Mouse (Mus musculus) embryo, embryonic 10 days (tissue): ENCODE results near the gene Spc24.
"Not testable (repeated sequence)": the region's sequence is repeated elsewhere in the genome, so short reads cannot be mapped to it uniquely, and the experiment has no call there.

ENCODE experiments used
- DNase-seq: peaks from one replicate; pipeline ENCODE4 v3.0.0-alpha.2; 2015; ENCODE audit warnings: low spot score

The Spc24 gene

DNA sequence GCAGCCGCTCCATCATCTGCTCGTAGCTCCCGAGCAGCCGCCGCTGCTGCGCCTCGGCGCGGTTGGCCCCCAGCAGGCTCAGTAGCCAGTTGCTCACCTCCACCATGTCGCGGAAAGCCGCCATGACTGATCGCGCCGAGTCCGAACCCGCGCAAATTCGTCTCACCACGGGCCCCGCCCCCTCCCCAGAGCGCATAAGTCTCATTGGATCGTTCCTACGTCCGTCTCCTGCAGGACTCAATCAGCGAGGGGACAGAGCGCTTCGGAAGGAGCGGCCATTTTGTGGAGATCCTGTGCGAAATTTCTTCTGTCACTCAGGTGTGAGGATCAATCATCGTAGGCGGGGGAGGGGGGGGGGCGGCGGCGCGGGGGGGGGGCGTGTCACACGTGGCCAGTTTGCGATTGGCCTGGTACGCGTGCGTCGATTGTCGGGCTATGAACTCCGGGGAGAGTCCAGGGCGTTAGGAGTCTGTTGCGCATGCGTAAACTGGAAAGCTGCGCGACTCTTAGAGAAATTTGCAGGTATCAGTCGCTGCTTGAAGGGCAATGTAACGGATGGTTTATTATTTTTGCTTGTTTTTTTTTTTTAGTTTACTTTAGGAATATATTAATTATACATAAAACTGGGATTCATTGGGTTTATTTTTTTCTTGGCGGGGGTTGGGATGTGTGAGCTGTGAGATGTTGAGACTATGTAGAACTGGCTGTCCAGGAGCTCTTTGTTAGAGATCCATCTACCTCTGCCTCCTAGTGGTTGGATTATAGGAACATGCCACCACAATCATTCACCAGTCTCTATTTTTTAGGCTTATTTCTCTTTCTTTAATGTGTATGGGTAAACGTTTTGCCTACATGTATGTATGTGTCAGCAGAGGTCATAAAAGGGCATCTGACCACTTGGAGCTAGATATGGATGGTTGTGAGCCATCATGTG is at the start of gene Spc24:
Gene Spc24 (minus strand): TSS at position 149 of the 934 bp plus-strand sequence.
- DNase-seq: peak; percentile 98

- no peak for DNase-seq
These were observed 48.5 kb upstream of the Spc24 start for GRCm38 (mm10) chr9:21808561-21808960.

- no peak for DNase-seq
These were observed 46.9 kb upstream of the Spc24 start for GRCm38 (mm10) chr9:21806976-21807375.

GRCm38 (mm10) chr9:21806363-21806762 is 46.3 kb upstream of the Spc24 start:
- no peak for DNase-seq

DNA sequence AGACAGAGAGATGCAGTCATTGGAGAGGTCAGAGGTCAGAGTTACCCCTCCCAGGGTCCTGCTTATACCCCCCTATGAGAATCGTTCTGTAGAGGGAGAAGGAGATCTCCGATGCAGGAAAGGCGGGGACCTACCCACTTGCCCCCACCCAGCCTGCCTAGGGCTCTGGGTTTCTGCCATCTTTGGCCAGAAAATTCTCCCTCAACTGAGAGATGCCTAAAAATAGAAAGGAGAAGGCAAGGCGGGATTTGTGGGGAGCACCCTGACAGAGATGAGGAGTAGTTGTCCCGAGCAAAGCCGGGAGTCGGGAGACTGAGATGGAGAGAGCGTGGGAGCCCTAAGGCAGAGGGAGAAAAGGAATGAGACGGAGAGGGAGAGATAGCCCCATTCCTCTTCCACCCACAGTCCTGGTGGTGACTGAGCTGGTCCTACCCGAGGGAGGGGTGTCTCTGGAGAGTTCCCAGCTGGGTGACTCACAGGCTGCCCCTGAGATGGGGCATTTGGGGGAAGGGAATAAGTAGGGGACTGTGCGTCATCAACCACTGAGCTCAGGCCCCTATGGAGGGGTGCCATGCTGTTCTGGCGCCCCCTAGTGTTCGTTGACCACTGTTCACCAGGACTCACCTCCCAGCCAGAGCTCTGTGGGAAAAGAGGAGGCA is 44.0 kb upstream of the Spc24 start:
- DNase-seq: peak; percentile 93

DNA sequence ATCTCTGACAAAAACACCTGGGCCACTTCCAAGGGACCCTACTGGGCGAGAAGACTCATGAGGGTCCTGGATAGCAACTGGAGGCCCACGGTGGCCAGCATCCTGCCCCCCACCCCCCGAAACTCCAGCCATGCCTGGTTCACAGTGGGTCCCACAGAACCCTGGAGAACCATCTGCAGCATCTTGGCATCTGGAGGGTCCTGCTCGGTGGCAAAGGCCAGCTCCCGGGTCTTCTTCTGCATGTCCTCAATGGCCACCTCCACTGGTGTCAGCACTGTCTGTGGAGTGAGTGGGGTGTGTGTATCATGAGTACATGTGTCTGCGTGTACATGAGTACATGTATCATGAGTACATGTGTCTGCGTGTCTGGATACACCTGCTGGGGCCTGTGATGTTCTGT is 41.5 kb upstream of the Spc24 start:
- no peak for DNase-seq

- DNase-seq: no peak
These were observed 41.0 kb upstream of the Spc24 start for GRCm38 (mm10) chr9:21801121-21801520.

DNA sequence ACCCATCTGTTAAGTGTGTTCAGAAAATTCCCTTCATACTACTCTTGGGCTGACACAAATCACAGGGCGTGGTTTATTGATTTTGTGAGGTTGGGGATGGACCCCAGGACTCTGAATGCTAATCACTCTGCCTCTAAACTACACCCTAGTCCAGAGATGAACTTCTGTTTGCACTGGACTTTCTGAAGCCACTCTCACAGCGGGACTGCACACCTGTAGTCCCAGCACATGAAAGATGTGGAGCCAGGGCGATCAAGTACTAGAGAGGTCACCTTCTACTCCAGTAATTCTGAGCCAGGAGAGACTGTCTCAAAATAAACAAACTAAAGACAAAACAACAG is 38.9 kb upstream of the Spc24 start:
- DNase-seq: no peak

GRCm38 (mm10) chr9:21798345-21799009 is 38.4 kb upstream of the Spc24 start, which contains the start of gene Kank2:
Gene Kank2, minus strand, starts transcription at chr9:21798744.
- DNase-seq: peak; percentile 90

DNA sequence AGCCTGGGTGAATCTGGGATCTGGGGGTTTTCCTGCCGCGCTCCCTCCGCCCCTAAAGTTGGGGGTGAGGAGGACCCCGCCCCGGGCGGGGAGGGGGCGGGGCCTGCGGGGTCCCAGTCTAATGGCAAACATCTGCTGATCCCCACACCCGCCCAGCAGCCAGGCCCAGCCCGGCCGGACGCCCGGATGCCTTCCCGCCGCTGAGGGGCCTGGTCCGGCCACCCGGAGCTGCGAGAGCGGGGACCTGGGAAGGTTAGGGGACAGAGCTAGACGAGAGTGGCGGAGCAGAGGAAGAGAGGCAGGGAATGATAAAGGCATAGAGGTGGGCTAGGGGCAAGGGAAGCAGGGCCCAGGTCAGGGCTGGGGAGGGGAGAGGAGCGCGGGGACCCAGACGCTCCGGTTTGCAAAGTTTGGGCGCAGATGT is 37.8 kb upstream of the Spc24 start:
- peak; percentile 69 for DNase-seq

GRCm38 (mm10) chr9:21796919-21797318 is 36.8 kb upstream of the Spc24 start:
- no peak for DNase-seq

DNA sequence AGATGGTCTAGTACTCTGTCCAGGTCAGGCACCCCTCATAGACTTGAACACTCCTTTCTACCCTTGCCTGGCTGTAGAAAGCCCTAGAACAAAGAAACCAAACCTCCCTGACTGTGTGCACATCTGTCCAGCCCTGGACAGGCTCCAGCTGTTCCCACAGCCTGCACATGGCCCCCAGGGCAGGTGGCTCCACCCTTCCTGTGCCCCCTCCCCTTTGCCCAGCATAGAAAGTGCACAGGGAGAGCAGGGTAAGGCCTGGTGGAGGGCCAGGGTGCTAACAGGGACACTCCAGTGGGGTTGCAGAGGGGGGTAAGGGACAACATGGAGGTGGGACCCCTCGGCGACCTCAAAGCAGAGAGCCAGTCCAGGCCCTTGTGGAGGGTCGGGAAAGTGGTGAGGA is 36.2 kb upstream of the Spc24 start:
- DNase-seq: peak; percentile 18

DNA sequence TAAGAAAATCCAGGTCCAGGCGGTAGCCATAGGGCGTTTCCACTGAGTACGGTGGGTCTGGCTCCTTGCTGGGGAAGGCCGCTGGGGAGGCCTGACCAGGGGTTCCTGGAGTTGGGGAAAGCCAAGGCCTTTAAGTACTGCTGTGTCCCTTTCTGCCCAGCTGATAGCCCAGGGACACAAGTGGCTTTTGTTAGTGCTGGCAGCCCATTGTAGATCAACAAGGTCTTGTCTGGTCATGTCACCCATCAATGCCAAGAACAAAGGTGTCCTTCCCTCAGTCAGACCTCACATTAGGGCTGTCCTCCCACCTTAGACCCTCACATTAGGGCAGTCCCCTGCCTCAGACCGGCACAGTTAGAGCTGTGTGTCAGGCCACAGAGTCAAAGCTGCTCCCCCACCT is 35.5 kb upstream of the Spc24 start:
- DNase-seq: no peak

DNA sequence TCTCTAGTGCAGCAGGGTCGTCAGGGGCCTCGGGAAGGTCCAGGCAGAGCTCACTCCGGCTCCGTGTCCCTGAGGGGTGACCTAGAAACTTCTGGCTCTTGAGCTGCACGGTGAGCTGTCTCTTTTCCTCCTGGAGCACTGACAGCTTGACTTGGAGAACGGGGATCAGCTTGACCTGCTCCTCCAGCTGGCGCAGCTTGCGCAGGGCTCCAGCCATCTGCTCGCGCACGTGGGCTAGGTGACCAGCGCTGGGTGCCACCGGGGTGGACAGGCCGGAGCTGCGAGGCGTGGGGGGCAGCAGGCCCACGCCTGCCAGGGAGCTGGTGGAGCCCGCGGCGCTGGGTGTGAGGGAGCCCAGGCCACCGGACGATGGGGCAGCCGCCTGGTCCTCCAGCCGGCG is 34.8 kb upstream of the Spc24 start:
- DNase-seq: no peak

GRCm38 (mm10) chr9:21794344-21794834 is 34.3 kb upstream of the Spc24 start:
- DNase-seq: no peak

DNA sequence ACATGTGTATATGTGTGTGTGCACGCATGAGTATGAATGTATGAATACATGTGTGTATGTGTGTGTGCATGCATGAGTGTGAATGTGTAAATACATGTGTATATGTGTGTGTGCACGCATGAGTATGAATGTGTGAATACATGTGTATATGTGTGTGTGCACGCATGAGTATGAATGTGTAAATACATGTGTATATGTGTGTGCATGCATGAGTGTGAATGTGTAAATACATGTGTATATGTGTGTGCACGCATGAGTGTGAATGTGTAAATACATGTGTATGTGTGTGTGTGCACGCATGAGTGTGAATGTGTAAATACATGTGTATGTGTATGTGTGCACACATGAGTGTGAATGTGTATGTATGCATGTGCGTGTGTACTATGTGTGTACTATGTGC is 33.4 kb upstream of the Spc24 start:
- not testable (repeated sequence) for DNase-seq

DNA sequence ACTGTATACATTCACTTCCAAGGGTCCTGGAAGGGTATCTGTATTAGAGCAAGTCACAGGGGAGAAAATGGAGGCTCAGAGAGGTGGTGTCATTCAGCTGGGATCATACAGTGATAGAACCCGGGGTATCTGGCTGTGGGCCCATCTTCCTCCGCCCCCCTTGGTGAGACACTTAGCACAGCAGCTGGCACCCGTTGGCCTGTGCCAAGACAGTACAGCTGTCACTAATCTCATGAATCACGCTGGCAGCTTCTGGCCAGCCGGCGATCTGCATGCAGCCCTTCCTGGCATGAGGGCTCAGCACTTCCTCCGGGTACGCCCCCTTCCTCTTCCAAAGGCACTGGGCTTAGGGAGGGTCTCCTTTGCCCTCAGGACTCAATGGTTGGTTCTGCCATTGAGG is 32.5 kb upstream of the Spc24 start:
- no peak for DNase-seq

DNA sequence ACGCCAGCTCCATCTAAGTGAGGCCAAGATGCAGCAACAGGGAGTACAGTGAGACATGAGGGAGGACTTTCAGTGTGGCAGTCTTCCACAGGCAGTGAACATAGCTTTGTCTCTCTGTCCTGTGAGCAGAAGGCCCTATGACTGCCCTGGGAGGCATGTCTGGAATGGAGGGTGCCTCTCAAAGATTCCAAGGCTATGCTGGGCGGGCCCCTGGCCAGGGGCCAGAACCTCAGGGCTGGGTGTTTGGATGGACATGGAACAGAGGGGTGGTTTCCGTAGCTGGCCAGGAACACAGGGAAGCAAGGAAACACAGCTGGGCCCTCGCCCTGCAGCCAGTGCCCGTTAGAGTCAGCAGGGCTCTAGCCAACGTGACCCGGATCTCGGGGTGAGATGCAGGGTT is 31.8 kb upstream of the Spc24 start:
- DNase-seq: no peak

GRCm38 (mm10) chr9:21788234-21788633 is 28.1 kb upstream of the Spc24 start:
- no peak for DNase-seq

- DNase-seq: no peak
These were observed 27.6 kb upstream of the Spc24 start for GRCm38 (mm10) chr9:21787654-21788053.

- peak; percentile 84 for DNase-seq
These were observed 26.8 kb upstream of the Spc24 start for GRCm38 (mm10) chr9:21786906-21787305.

GRCm38 (mm10) chr9:21786309-21786708 is 26.2 kb upstream of the Spc24 start:
- not testable (repeated sequence) for DNase-seq
